Mouse (Mus musculus) intestine, embryonic 14.5 days (tissue): ENCODE measurements at regions not wholly inside any gene's neighbourhood (a gene's known extent, or its start where the extent isn't known, plus 50 kb on each side); places are given as distances from the start of the nearest gene placed in this dataset.

ENCODE experiments used
- ATAC-seq: fragments of 200-750 bp; cut with Nextera tagmentation; replicated peaks from 2 replicates; pipeline ENCODE4 v1.8.0; 2017; ENCODE audit warnings: low read depth, moderate number of reproducible peaks, moderate TSS enrichment, moderate library complexity; ENCODE audit not compliant: low FRiP score, low TSS enrichment
- DNase-seq: peaks from one replicate; pipeline ENCODE4 v3.0.0-alpha.2; 2018; ENCODE audit warnings: low spot score
- H3K27ac ChIP-seq: fragments of 300-500 bp; sonication (generic); 2 replicates; pipeline ENCODE4 v1.5.1; 2014; ENCODE audit warnings: low read depth, mild to moderate bottlenecking, control low read depth
- H3K27me3 ChIP-seq: fragments of 300-500 bp; sonication (generic); replicated peaks from 2 replicates; pipeline ENCODE4 v1.6.1; 2014; ENCODE audit warnings: low read length, control low read depth; ENCODE audit not compliant: control insufficient read depth, insufficient read depth
- H3K36me3 ChIP-seq: fragments of 300-500 bp; sonication (generic); 2 replicates; pipeline ENCODE4 v1.6.1; 2014; ENCODE audit warnings: low read length, control low read depth; ENCODE audit not compliant: control insufficient read depth, insufficient read depth
- H3K4me1 ChIP-seq: fragments of 300-500 bp; sonication (generic); replicated peaks from 2 replicates; pipeline ENCODE4 v1.6.1; 2014; ENCODE audit warnings: low read length, control low read depth, mixed read lengths; ENCODE audit not compliant: control insufficient read depth, insufficient read depth
- H3K4me2 ChIP-seq: fragments of 300-500 bp; sonication (generic); 2 replicates; pipeline ENCODE4 v1.6.1; 2014; ENCODE audit warnings: low read length
- H3K4me3 ChIP-seq: fragments of 300-500 bp; sonication (generic); 2 replicates; pipeline ENCODE4 v1.5.1; 2014; ENCODE audit warnings: low read depth, low read length, control low read depth, mixed read lengths
- H3K9ac ChIP-seq: fragments of 300-500 bp; sonication (generic); 2 replicates; pipeline ENCODE4 v1.6.1; 2014; ENCODE audit warnings: mild to moderate bottlenecking, low read length
- H3K9me3 ChIP-seq: fragments of 300-500 bp; sonication (generic); 2 replicates; pipeline ENCODE4 v1.6.1; 2016; ENCODE audit warnings: low read length, control low read depth; ENCODE audit not compliant: control insufficient read depth
- WGBS: fragments of 180-500 bp; shearing (Covaris S2); extraction: QIAGEN DNeasy Blood & Tissue Kit; methylation state at CpG from one replicate; pipeline ENCODE4 v1.1.7; 2014; 5-methylcytosine and 5-hydroxymethylcytosine counted together

DNA sequence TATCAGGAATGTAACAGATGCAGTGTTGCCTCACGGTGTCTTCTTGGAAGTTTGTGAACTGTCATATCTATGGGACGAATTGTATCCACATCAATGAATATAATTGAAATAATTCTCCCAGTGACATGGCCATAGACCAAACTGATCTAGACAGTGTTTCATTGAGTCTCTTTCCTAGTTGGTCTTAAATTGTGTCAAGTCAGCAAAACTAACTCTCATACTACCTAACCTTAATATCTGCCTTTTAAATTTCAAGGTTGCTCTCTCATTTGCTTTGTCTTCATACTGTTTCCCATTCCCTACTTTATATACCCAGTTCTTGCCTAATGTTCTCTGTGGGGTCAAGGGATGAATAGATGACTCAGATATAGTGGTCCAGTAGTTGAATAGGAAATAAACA lies 397.9 kb upstream of the Gm765 start:
- H3K9me3 ChIP-seq: no peaks in the 10 kb centered on the region
- no peak overlapping the region for H3K4me2 ChIP-seq
- no peaks in the 10 kb centered on the region for H3K4me1 ChIP-seq
- H3K36me3 ChIP-seq: no peaks in the 10 kb centered on the region
- H3K4me3 ChIP-seq: no peak overlapping the region
- no peak overlapping the region for H3K27ac ChIP-seq
- no peak for ATAC-seq
- no peak overlapping the region for H3K9ac ChIP-seq
- no peaks in the 10 kb centered on the region for H3K27me3 ChIP-seq
- WGBS: 90% methylated on average over 2 of the region's 2 CpGs
- no peak for DNase-seq

DNA sequence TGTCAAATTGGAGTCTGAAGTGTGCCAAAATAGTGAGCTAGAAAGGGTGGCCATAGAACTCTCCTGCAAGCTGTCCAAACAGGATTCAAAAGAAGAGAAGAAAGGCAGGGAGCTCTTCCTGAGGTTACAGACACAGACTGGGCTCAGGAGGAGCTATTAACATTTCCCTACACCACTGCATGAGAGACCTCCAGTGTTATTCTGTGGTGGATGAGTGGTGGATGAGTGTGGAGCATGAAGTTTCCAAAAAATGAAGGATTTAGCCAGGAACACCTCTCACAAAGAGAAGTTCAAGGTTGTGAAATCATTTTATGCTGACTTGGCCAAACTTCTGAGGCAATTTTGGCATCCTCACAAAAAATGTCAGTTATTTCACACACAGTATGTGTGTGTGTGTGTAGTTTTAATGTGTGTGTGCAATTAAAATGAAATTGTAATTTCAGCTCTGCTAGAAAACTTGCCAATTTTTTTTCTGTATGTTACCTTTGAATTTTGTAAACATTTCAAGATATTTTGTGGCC lies 388.5 kb upstream of the Gm765 start:
- no peak for ATAC-seq
- no peak for DNase-seq
- H3K27me3 ChIP-seq: no peaks in the 10 kb centered on the region
- H3K4me3 ChIP-seq: no peak overlapping the region
- no peaks in the 10 kb centered on the region for H3K9me3 ChIP-seq
- 0 out of 2 replicates have a peak, but pooled peaks cover 2% of the 10 kb centered on the region for H3K4me1 ChIP-seq
- H3K27ac ChIP-seq: no peak overlapping the region
- H3K9ac ChIP-seq: no peak overlapping the region
- no peak overlapping the region for H3K4me2 ChIP-seq
- H3K36me3 ChIP-seq: no peaks in the 10 kb centered on the region

DNA sequence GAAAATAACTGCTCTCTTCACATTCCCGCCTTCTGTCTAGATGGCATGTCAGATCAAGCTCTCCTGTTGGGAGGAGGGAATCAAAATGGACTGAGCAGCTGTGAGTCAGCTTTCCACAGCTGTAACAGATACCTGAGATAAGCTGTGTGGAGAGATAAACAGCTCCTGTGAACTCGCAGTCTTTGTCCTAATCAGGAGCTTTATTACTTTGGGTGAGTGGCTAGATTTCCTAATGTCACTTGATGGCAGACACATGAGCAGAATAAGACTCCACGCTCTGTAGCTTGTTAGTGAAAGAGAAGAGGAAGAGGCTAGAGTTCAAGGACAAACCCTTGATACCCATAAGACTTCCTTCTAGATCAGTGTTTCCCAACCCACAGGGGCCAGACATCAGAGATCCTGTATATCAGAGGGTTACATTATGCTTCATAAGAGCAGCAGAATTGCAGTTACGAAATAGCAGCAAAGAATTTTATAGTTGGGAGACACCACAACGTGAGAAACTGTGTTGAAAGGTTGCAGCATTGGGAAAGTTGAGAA lies 384.1 kb upstream of the Gm765 start:
- H3K9ac ChIP-seq: no peak overlapping the region
- H3K4me2 ChIP-seq: no peak overlapping the region
- 0 out of 2 replicates have a peak, but pooled peaks cover 2% of the 10 kb centered on the region for H3K4me1 ChIP-seq
- H3K9me3 ChIP-seq: no peaks in the 10 kb centered on the region
- ATAC-seq (no peak), DNase-seq (no peak)
- H3K36me3 ChIP-seq: no peaks in the 10 kb centered on the region
- H3K4me3 ChIP-seq: no peak overlapping the region
- 60% methylated on average over 5 of the region's 5 CpGs for WGBS
- H3K27ac ChIP-seq: no peak overlapping the region
- H3K27me3 ChIP-seq: no peaks in the 10 kb centered on the region

DNA sequence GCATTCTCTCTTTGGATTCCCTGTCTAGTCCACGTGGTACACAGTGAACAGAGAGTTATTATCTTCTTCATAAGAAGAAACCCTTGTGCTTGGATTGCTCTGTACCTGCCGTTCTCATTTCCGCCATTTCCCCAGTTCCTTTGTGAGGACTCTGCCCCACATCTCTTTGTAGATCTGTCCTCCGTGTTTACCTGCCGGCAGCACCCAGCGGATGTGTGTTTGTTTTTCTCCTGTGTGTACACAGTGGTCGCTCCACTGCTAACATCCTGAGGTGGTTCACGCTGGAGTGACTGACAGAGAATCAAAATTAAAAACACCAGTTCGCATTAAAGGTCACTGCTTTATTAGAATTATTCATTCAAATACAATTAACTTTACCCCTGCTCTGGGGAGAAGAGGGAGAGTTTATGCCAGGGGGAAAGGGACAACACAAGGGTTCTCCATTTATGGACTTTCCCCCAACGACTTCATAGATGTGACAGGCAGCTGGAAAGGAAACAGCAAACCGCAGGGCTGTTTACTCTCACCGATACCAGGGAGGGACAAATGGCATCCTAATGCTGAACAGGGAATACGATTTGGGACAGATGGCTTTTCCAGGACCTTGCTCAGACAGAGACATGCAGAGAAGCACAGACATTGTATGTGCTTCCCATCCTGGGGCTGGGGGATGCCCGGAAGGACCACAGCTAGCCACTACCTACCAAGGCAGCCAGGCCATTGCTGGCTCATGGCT lies 362.5 kb upstream of the Gm765 start:
- H3K4me1 ChIP-seq: no peaks in the 10 kb centered on the region
- no peak for DNase-seq
- H3K27ac ChIP-seq: no peak overlapping the region
- H3K4me3 ChIP-seq: no peak overlapping the region
- H3K36me3 ChIP-seq: no peaks in the 10 kb centered on the region
- WGBS: 49% methylated on average over 14 of the region's 14 CpGs
- H3K4me2 ChIP-seq: no peak overlapping the region
- H3K27me3 ChIP-seq: no peaks in the 10 kb centered on the region
- H3K9ac ChIP-seq: no peak overlapping the region
- ATAC-seq: no peak
- H3K9me3 ChIP-seq: no peaks in the 10 kb centered on the region

DNA sequence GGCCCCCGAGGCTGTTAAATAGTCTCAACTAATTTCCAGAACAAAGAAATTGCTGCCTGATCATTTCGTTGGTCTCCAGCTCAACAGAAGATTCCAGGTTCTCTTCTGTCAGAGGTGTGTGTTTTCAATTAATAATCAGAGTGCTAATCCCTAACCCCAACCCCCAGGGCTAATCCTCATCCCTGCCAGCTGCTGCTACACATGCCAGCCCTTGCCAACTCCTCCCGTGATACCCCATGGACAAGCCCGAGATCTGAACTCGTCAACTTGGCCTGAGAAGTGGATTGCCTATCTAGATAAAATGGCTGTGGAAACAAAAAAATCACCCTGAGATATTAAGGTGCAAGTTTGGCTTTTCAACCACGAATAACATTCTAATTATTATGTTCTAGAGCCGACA lies 355.0 kb upstream of the Gm765 start:
- 83% methylated on average over 7 of the region's 7 CpGs for WGBS
- no peaks in the 10 kb centered on the region for H3K36me3 ChIP-seq
- no peaks in the 10 kb centered on the region for H3K4me1 ChIP-seq
- H3K4me3 ChIP-seq: no peak overlapping the region
- H3K27ac ChIP-seq: no peak overlapping the region
- H3K4me2 ChIP-seq: no peak overlapping the region
- ATAC-seq: no peak
- no peak overlapping the region for H3K9ac ChIP-seq
- DNase-seq: no peak
- no peaks in the 10 kb centered on the region for H3K9me3 ChIP-seq
- H3K27me3 ChIP-seq: no peaks in the 10 kb centered on the region

DNA sequence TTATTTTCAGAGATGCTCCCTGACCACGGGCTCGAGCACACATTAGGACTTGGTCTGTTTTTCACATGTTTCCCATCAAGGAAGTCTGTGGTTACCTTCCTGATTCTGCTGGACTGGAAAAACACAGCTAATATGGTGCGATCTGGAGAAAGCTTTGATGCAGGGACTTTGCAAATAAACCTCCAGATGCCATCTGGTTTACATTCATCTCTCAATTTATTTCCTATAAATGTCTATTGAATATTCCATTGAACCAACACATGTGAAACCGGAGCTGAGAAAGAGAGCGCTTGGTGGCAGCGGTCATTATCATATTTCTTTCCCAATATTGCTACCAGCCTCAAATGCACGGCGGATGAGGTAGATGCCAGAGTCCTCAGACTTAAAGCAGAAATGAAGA lies 350.9 kb upstream of the Gm765 start:
- H3K36me3 ChIP-seq: no peaks in the 10 kb centered on the region
- no peak for DNase-seq

DNA sequence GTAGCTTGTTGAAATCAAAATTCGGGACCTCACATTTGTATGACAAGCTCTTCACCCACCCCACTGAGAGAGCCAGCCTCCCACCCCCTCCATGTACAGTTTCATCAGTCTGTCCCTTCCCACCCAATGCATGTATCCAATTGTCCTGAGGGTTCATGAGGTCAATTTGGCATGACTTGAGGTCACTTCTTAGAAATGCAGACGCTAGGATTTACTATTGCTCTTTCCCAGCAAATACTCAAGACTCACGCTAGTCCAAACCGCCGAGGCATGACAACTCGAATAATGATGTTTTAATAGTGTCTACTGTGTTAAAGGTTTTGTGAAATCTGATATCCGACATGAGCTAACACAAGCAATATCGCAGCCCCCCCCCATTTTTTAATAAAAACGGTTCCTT lies 347.6 kb upstream of the Gm765 start:
- Histone ChIP-seq H3K27me3 (no peaks in the 10 kb centered on the region), H3K4me1 (no peaks in the 10 kb centered on the region), H3K9me3 (no peaks in the 10 kb centered on the region), H3K4me2 (no peak overlapping the region), H3K27ac (no peak overlapping the region), H3K36me3 (no peaks in the 10 kb centered on the region), H3K4me3 (no peak overlapping the region), H3K9ac (no peak overlapping the region)
- 74% methylated on average over 9 of the region's 9 CpGs for WGBS
- no peak for ATAC-seq
- no peak for DNase-seq

More for the DNA sequence above, 350.9 kb upstream of the Gm765 start:
- ATAC-seq: no peak
- Histone ChIP-seq H3K27ac (no peak overlapping the region), H3K9me3 (no peaks in the 10 kb centered on the region), H3K4me3 (no peak overlapping the region), H3K27me3 (no peaks in the 10 kb centered on the region), H3K4me1 (no peaks in the 10 kb centered on the region), H3K4me2 (no peak overlapping the region), H3K9ac (no peak overlapping the region)
- 79% methylated on average over 8 of the region's 8 CpGs for WGBS

DNA sequence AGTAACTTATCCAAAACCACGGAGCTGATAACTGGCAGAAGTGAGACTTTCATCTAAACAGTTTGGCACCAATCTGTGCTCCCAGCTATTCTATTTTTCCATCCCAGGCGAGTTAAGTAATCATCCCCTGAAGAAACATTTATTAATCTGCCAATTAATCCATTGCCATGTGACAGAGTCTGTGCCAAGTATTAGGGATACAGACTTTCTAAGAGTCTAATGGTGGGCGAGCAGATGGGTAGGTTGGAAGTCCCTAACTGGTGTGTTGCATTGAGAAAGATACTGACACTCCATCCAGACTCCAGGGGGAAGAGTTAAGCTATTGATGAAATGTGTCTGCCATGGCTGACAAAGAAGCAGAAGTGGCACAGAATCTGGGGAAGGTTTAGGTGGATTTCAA lies 346.8 kb upstream of the Gm765 start:
- Histone ChIP-seq H3K27ac (no peak overlapping the region), H3K4me3 (no peak overlapping the region), H3K27me3 (no peaks in the 10 kb centered on the region), H3K4me2 (no peak overlapping the region), H3K36me3 (no peaks in the 10 kb centered on the region), H3K9ac (no peak overlapping the region), H3K4me1 (no peaks in the 10 kb centered on the region), H3K9me3 (no peaks in the 10 kb centered on the region)
- DNase-seq (no peak), ATAC-seq (no peak)
- 82% methylated on average over 3 of the region's 3 CpGs for WGBS

DNA sequence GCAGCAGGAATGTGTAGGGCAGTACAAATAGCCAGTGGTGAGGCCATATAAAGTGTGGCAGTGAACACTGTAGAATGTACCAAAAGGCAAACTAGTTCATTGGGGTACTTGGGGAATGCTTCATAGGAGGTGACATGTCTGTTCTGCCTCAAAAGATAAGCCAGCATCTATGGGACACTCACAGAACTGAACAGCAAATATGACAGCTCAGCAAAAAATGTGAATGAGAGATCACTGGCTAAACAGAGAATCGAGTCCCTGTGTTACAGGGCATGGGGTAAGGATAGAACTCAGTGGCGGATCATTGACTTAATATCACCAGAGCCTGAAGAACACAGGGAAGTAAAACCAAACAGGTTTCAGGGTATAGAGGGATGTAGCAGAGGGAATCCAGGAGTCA lies 346.1 kb upstream of the Gm765 start:
- H3K4me2 ChIP-seq: no peak overlapping the region
- H3K4me1 ChIP-seq: no peaks in the 10 kb centered on the region
- H3K9me3 ChIP-seq: no peaks in the 10 kb centered on the region
- DNase-seq: no peak
- no peak overlapping the region for H3K4me3 ChIP-seq
- H3K9ac ChIP-seq: no peak overlapping the region
- no peak for ATAC-seq
- no peaks in the 10 kb centered on the region for H3K27me3 ChIP-seq
- no peaks in the 10 kb centered on the region for H3K36me3 ChIP-seq
- 89% methylated on average over 2 of the region's 2 CpGs for WGBS
- H3K27ac ChIP-seq: no peak overlapping the region
